Comparison of ENCODE assay signal across 27 mouse cellular contexts in genomic region chr7:84358426-84358825, GRCm38 (mm10). TPM values are rescaled to one million over a fixed set of nuclear protein-coding genes. Genes with fewer than 3 reads are reported as not detected.
DNase-seq lines count a peak whose midpoint lies in the region; ATAC-seq lines count a peak whose summit lies in the region.
"Had no signal": no experiment of that assay in that cellular context is flagged by ENCODE, and none has a peak within 500 bp of the region (broad histone marks: within the 10 kb centered on the region; RNA-seq: fewer than 3 reads in every experiment).

No protein-coding gene starts in this region.

- H3K27me3 ChIP-seq in hindbrain, embryonic 10.5 days (ENCODE audit: insufficient read depth, poor library complexity, severe bottlenecking) = no peaks in the 10 kb centered on the region
- no peaks in the 10 kb centered on the region for H3K27me3 ChIP-seq in hindbrain, embryonic 16.5 days (replicated peaks; ENCODE audit: control insufficient read depth, insufficient read depth, low read length)
- H3K27me3 ChIP-seq in embryonic facial prominence, embryonic 10.5 days (replicated peaks; ENCODE audit: low read depth, poor library complexity, severe bottlenecking) = no peaks in the 10 kb centered on the region
- H3K27me3 ChIP-seq: embryonic facial prominence, embryonic 13.5 days; forebrain, embryonic 15.5 days; heart, embryonic 13.5 days; hindbrain, embryonic 15.5 days; neural tube, embryonic 12.5 days had no signal

- no peak overlapping the region for H3K9ac ChIP-seq in hindbrain, embryonic 16.5 days (ENCODE audit: low read depth, low read length)
- H3K9ac ChIP-seq: embryonic facial prominence, embryonic 13.5 days; forebrain, embryonic 15.5 days; heart, embryonic 13.5 days; hindbrain, embryonic 15.5 days; neural tube, embryonic 12.5 days had no signal

- no peaks in the 10 kb centered on the region; the same call in 1 of the 2 replicates for H3K4me1 ChIP-seq in hindbrain, embryonic 10.5 days (replicated peaks)
- H3K4me1 ChIP-seq in hindbrain, embryonic 16.5 days (ENCODE audit: control insufficient read depth, insufficient read depth, low read depth, low read length) = peaks cover 10% of the 10 kb centered on the region
- no peaks in the 10 kb centered on the region for H3K4me1 ChIP-seq in embryonic facial prominence, embryonic 10.5 days
- H3K4me1 ChIP-seq: limb, embryonic 10.5 days; neural tube, embryonic 12.5 days had no signal

- H3K36me3 ChIP-seq in hindbrain, embryonic 10.5 days = peaks cover 47% of the 10 kb centered on the region
- H3K36me3 ChIP-seq in hindbrain, embryonic 16.5 days (ENCODE audit: control insufficient read depth, insufficient read depth, low read length) = peaks cover 9% of the 10 kb centered on the region
- H3K36me3 ChIP-seq in embryonic facial prominence, embryonic 10.5 days (replicated peaks) = peaks cover 39% of the 10 kb centered on the region
- H3K36me3 ChIP-seq: heart, embryonic 13.5 days had no signal

- WGBS in hindbrain, embryonic 10.5 days = 61% methylated on average over 1 of the region's 1 CpGs
- 67% methylated on average over 1 of the region's 1 CpGs for WGBS in hindbrain, embryonic 16.5 days
- WGBS in embryonic facial prominence, embryonic 10.5 days = 59% methylated on average over 1 of the region's 1 CpGs

- ATAC-seq in hindbrain, embryonic 16.5 days = no peak
- no peak for ATAC-seq in granulocyte monocyte progenitor cell, adult 5-6 weeks (replicated peaks; ENCODE audit: poor library complexity, severe bottlenecking)
- ATAC-seq: activated CD4-positive, CD25-positive, alpha-beta regulatory T cell, adult 4 months; forebrain, embryonic 15.5 days; intestine, embryonic 16.5 days had no signal

- no peak overlapping the region for H3K4me3 ChIP-seq in hindbrain, embryonic 10.5 days
- no peak overlapping the region for H3K4me3 ChIP-seq in hindbrain, embryonic 16.5 days (ENCODE audit: low read length)
- no peak overlapping the region for H3K4me3 ChIP-seq in embryonic facial prominence, embryonic 10.5 days
- H3K4me3 ChIP-seq: embryonic facial prominence, embryonic 13.5 days; forebrain, embryonic 15.5 days; heart, embryonic 13.5 days; hindbrain, embryonic 15.5 days; limb, embryonic 10.5 days; midbrain, embryonic 10.5 days; neural tube, embryonic 12.5 days had no signal

- H3K4me2 ChIP-seq in hindbrain, embryonic 16.5 days (ENCODE audit: low read length) = no peak overlapping the region
- H3K4me2 ChIP-seq: embryonic facial prominence, embryonic 13.5 days; forebrain, embryonic 15.5 days; heart, embryonic 13.5 days; hindbrain, embryonic 15.5 days; liver, embryonic 11.5 days; neural tube, embryonic 12.5 days had no signal

- no peak overlapping the region for H3K27ac ChIP-seq in hindbrain, embryonic 10.5 days
- no peak overlapping the region for H3K27ac ChIP-seq in hindbrain, embryonic 16.5 days (ENCODE audit: low read depth, low read length)
- H3K27ac ChIP-seq in embryonic facial prominence, embryonic 10.5 days (replicated peaks) = 0 out of 2 replicates have a peak overlapping the region, but pooled peaks have one; percentile 35
- H3K27ac ChIP-seq: embryonic facial prominence, embryonic 13.5 days; forebrain, embryonic 15.5 days; heart, embryonic 13.5 days; hindbrain, embryonic 15.5 days; limb, embryonic 10.5 days; macrophage; midbrain, embryonic 10.5 days; neural tube, embryonic 12.5 days had no signal

- H3K9me3 ChIP-seq in hindbrain, embryonic 10.5 days = no peaks in the 10 kb centered on the region
- H3K9me3 ChIP-seq in hindbrain, embryonic 16.5 days (ENCODE audit: control insufficient read depth, low read length) = no peaks in the 10 kb centered on the region
- H3K9me3 ChIP-seq in embryonic facial prominence, embryonic 10.5 days = no peaks in the 10 kb centered on the region
- H3K9me3 ChIP-seq: embryonic facial prominence, embryonic 13.5 days; forebrain, embryonic 15.5 days; heart, embryonic 13.5 days; hindbrain, embryonic 15.5 days; limb, embryonic 10.5 days; midbrain, embryonic 10.5 days; neural tube, embryonic 12.5 days had no signal

- DNase-seq in hindbrain, embryonic 10.5 days (ENCODE audit: low spot score) = peak; percentile 13
- DNase-seq in embryonic facial prominence, embryonic 10.5 days (ENCODE audit: low spot score) = no peak
- DNase-seq in kidney, adult 9 months = peak; percentile 96
- DNase-seq in kidney, postnatal 25 days = peak; percentile 81 to 92
- no peak for DNase-seq in testis, postnatal 10 days (ENCODE audit: low spot score)
- DNase-seq in lung, postnatal 4 days = no peak
- DNase-seq: adrenal gland, postnatal 25 days; gastrocnemius, postnatal 25 days; heart, postnatal 36 days; layer of hippocampus, adult 9-11 months; lung, adult 2 months; right cerebral cortex, adult 18-20 months; thymus, postnatal 4 days had no signal

RNA-seq across cellular contexts. Expression of gene Arnt2, which starts 51.5 kb away (rescaled TPM):
- polyA plus RNA-seq in hindbrain, embryonic 10.5 days (2016; fragmentation: Nextera tagmentation; extraction: Ambion mirVana) = 22.6 and 30.1 TPM in 2 replicates
- 53.8 and 72.4 TPM in 2 replicates for polyA plus RNA-seq in hindbrain, embryonic 16.5 days (2015; fragmentation: Nextera tagmentation; extraction: Ambion mirVana)
- polyA plus RNA-seq in embryonic facial prominence, embryonic 10.5 days (2016; fragmentation: Nextera tagmentation; extraction: Ambion mirVana) = 20.7 and 22.2 TPM in 2 replicates
- total RNA-seq in granulocyte monocyte progenitor cell, adult 5-6 weeks (2014; fragmentation: Nextera tagmentation) = not detected in 2 replicates
- not detected in 2 replicates for total RNA-seq in granulocyte monocyte progenitor cell, adult 5-6 weeks (2017)
- total RNA-seq: monocyte, adult 5-6 weeks had no signal

Comparison
In these comparisons a context has a peak if more than half of its experiments do, and no peak if none do; other contexts are left out.
1. DNase-seq: peak in hindbrain, embryonic 10.5 days (single experiment), kidney, adult 9 months (single experiment) and kidney, postnatal 25 days (2 of 2); none in embryonic facial prominence, embryonic 10.5 days (single experiment), testis, postnatal 10 days (single experiment) and lung, postnatal 4 days (0 of 2).